Mouse (Mus musculus) midbrain, embryonic 12.5 days (tissue): ENCODE measurements around the gene Slc44a5. TPM values are rescaled to one million over a fixed set of nuclear protein-coding genes. Genes with fewer than 3 reads are reported as not detected.

Experiments used
- ATAC-seq: fragments of 200-750 bp; cut with Nextera tagmentation; 2 replicates; pipeline ENCODE4 v1.8.0; 2017; ENCODE audit warnings: low read depth, moderate TSS enrichment, moderate library complexity; ENCODE audit not compliant: low FRiP score
- H3K27ac ChIP-seq: fragments of 300-500 bp; sonication (generic); replicated peaks from 2 replicates; pipeline ENCODE4 v1.5.1; 2016; ENCODE audit warnings: mild to moderate bottlenecking
- H3K27me3 ChIP-seq: fragments of 300-500 bp; sonication (generic); 2 replicates; pipeline ENCODE4 v1.6.1; 2016; ENCODE audit warnings: mild to moderate bottlenecking
- H3K36me3 ChIP-seq: fragments of 300-500 bp; sonication (generic); 2 replicates; pipeline ENCODE4 v1.6.1; 2016
- H3K4me1 ChIP-seq: fragments of 300-500 bp; sonication (generic); 2 replicates; pipeline ENCODE4 v1.6.1; 2016
- H3K4me2 ChIP-seq: fragments of 300-500 bp; sonication (generic); replicated peaks from 2 replicates; pipeline ENCODE4 v1.6.1; 2016; ENCODE audit warnings: mild to moderate bottlenecking, moderate library complexity
- H3K4me3 ChIP-seq: fragments of 300-500 bp; sonication (generic); 2 replicates; pipeline ENCODE4 v1.5.1; 2016; ENCODE audit warnings: mild to moderate bottlenecking
- H3K9ac ChIP-seq: fragments of 300-500 bp; sonication (generic); replicated peaks from 2 replicates; pipeline ENCODE4 v1.6.1; 2016; ENCODE audit warnings: mild to moderate bottlenecking, moderate library complexity
- H3K9me3 ChIP-seq: fragments of 300-500 bp; sonication (generic); 2 replicates; pipeline ENCODE4 v1.6.1; 2016; ENCODE audit warnings: mild to moderate bottlenecking
- WGBS: fragments of 180-500 bp; shearing (Covaris S2); methylation state at CpG from one replicate; pipeline ENCODE4 v1.1.7; 2016; 5-methylcytosine and 5-hydroxymethylcytosine counted together
- polyA plus RNA-seq: library from polyadenylated mRNA; unstranded; fragments of >200 nt; fragmentation: Nextera tagmentation; extraction: Ambion mirVana; gene quantifications from 2 replicates; pipeline ENCODE4 v1.2.1, GENCODE M21; 2016

Slc44a5 gene
- polyA plus RNA-seq, 1 experiment from 2014 or later = 6.1 TPM

GRCm38 (mm10) chr3:154294924-154295834 is 321.9 kb downstream of the Slc44a5 start:
- H3K4me1 ChIP-seq = no peaks in the 10 kb centered on the region
- 95% methylated on average over 17 of the region's 17 CpGs for WGBS
- no peak for ATAC-seq

GRCm38 (mm10) chr3:154297499-154297898 is 324.3 kb downstream of the Slc44a5 start:
- no peak overlapping the region for H3K27ac ChIP-seq
- WGBS = 75% methylated on average over 6 of the region's 6 CpGs
- no peaks in the 10 kb centered on the region for H3K36me3 ChIP-seq
- no peak overlapping the region for H3K9ac ChIP-seq
- H3K4me2 ChIP-seq = no peak overlapping the region
- no peaks in the 10 kb centered on the region for H3K27me3 ChIP-seq
- no peaks in the 10 kb centered on the region for H3K9me3 ChIP-seq
- no peak overlapping the region for H3K4me3 ChIP-seq
- no peaks in the 10 kb centered on the region for H3K4me1 ChIP-seq
- ATAC-seq = no peak

More at GRCm38 (mm10) chr3:154294924-154295834, 321.9 kb downstream of the Slc44a5 start:
- Histone ChIP-seq H3K9ac (no peak overlapping the region), H3K27ac (no peak overlapping the region), H3K36me3 (no peaks in the 10 kb centered on the region), H3K4me3 (no peak overlapping the region), H3K4me2 (no peak overlapping the region), H3K27me3 (no peaks in the 10 kb centered on the region), H3K9me3 (no peaks in the 10 kb centered on the region)

- Histone ChIP-seq H3K36me3 (no peaks in the 10 kb centered on the region), H3K4me1 (no peaks in the 10 kb centered on the region), H3K4me3 (no peak overlapping the region), H3K9me3 (no peaks in the 10 kb centered on the region), H3K27ac (no peak overlapping the region), H3K27me3 (no peaks in the 10 kb centered on the region), H3K4me2 (no peak overlapping the region), H3K9ac (no peak overlapping the region)
- ATAC-seq = no peak
Measured at GRCm38 (mm10) chr3:154298490-154298889, 325.3 kb downstream of the Slc44a5 start.

GRCm38 (mm10) chr3:154300006-154300405 is 326.8 kb downstream of the Slc44a5 start:
- H3K27ac ChIP-seq = no peak overlapping the region
- no peak for ATAC-seq
- no peak overlapping the region for H3K4me3 ChIP-seq
- H3K9ac ChIP-seq = no peak overlapping the region
- H3K27me3 ChIP-seq = no peaks in the 10 kb centered on the region
- H3K9me3 ChIP-seq = no peaks in the 10 kb centered on the region
- no peaks in the 10 kb centered on the region for H3K4me1 ChIP-seq
- no peak overlapping the region for H3K4me2 ChIP-seq
- 93% methylated on average over 9 of the region's 9 CpGs for WGBS
- no peaks in the 10 kb centered on the region for H3K36me3 ChIP-seq

- no peak for ATAC-seq
- H3K27ac ChIP-seq = no peak overlapping the region
- no peaks in the 10 kb centered on the region for H3K9me3 ChIP-seq
- no peaks in the 10 kb centered on the region for H3K36me3 ChIP-seq
- 89% methylated on average over 4 of the region's 4 CpGs for WGBS
- no peaks in the 10 kb centered on the region for H3K4me1 ChIP-seq
- no peak overlapping the region for H3K4me3 ChIP-seq
- H3K27me3 ChIP-seq = no peaks in the 10 kb centered on the region
- H3K9ac ChIP-seq = no peak overlapping the region
- H3K4me2 ChIP-seq = no peak overlapping the region
Measured at GRCm38 (mm10) chr3:154301102-154301501, 327.9 kb downstream of the Slc44a5 start.

- no peaks in the 10 kb centered on the region for H3K9me3 ChIP-seq
Measured at GRCm38 (mm10) chr3:154305163-154305884, 332.1 kb downstream of the Slc44a5 start.

GRCm38 (mm10) chr3:154317651-154318248 is 344.5 kb downstream of the Slc44a5 start:
- no peak; the same call in 1 of the 2 replicates for ATAC-seq
- 16% methylated on average over 5 of the region's 5 CpGs for WGBS
- no peaks in the 10 kb centered on the region for H3K4me1 ChIP-seq
- no peak overlapping the region for H3K4me2 ChIP-seq
- H3K36me3 ChIP-seq = no peaks in the 10 kb centered on the region
- no peak overlapping the region for H3K9ac ChIP-seq
- H3K4me3 ChIP-seq = no peak overlapping the region
- H3K27me3 ChIP-seq = peaks cover 10% of the 10 kb centered on the region
- no peak overlapping the region for H3K27ac ChIP-seq
- no peaks in the 10 kb centered on the region for H3K9me3 ChIP-seq

More at GRCm38 (mm10) chr3:154305163-154305884, 332.1 kb downstream of the Slc44a5 start:
- Histone ChIP-seq H3K9ac (no peak overlapping the region), H3K4me3 (no peak overlapping the region), H3K4me1 (no peaks in the 10 kb centered on the region), H3K36me3 (no peaks in the 10 kb centered on the region), H3K27me3 (no peaks in the 10 kb centered on the region), H3K27ac (no peak overlapping the region), H3K4me2 (no peak overlapping the region)
- 75% methylated on average over 16 of the region's 16 CpGs for WGBS
- ATAC-seq = no peak

Other genes starting within 250 kb of the Slc44a5 start
- gene St6galnac3, start 248.3 kb upstream of the Slc44a5 start, polyA plus RNA-seq = 28.5 and 32.3 TPM in 2 replicates
- gene Asb17, start 129.2 kb upstream of the Slc44a5 start, polyA plus RNA-seq = 0.06 TPM in 1 of 2 replicates, not detected in the other
- 0.07 and 0.14 TPM in 2 replicates for gene Msh4, start 67.3 kb upstream of the Slc44a5 start, polyA plus RNA-seq
- 38.4 and 38.6 TPM in 2 replicates for gene Rabggtb, start 60.4 kb upstream of the Slc44a5 start, polyA plus RNA-seq
- 54.6 and 55.0 TPM in 2 replicates for gene Acadm, start 28.8 kb upstream of the Slc44a5 start, polyA plus RNA-seq